Mouse (Mus musculus) right cerebral cortex, postnatal 25 days (tissue): ENCODE results near the gene Polr3h.
"Not testable (repeated sequence)": the region's sequence is repeated elsewhere in the genome, so short reads cannot be mapped to it uniquely, and the experiment has no call there.

ENCODE experiments used
- DNase-seq: peaks from one replicate; pipeline ENCODE4 v3.0.0; 2022

The Polr3h gene

GRCm38 (mm10) chr15:81915663-81916062 is 10.4 kb downstream of the Polr3h start:
- DNase-seq: no peak

- no peak for DNase-seq
Observed at GRCm38 (mm10) chr15:81914668-81915067, 11.4 kb downstream of the Polr3h start.

GRCm38 (mm10) chr15:81912498-81912897 is 13.5 kb downstream of the Polr3h start:
- DNase-seq: no peak

GRCm38 (mm10) chr15:81908767-81909166 is 17.3 kb downstream of the Polr3h start:
- DNase-seq: not testable (repeated sequence)

- no peak for DNase-seq
Observed at GRCm38 (mm10) chr15:81907953-81908352, 18.1 kb downstream of the Polr3h start.

- DNase-seq: peak; percentile 47
Observed at GRCm38 (mm10) chr15:81904939-81905338, 21.1 kb downstream of the Polr3h start.

- DNase-seq: no peak
Observed at GRCm38 (mm10) chr15:81898751-81899150, 27.3 kb downstream of the Polr3h start.

GRCm38 (mm10) chr15:81897607-81898285 is 28.3 kb downstream of the Polr3h start:
- DNase-seq: no peak

- DNase-seq: no peak
Observed at GRCm38 (mm10) chr15:81896407-81896806, 29.6 kb downstream of the Polr3h start.

- DNase-seq: no peak
Observed at GRCm38 (mm10) chr15:81894002-81894401, 32.0 kb downstream of the Polr3h start.

GRCm38 (mm10) chr15:81891822-81892580 is 34.0 kb downstream of the Polr3h start:
- DNase-seq: no peak

- peak; percentile 44 for DNase-seq
Observed at GRCm38 (mm10) chr15:81891140-81891802, 34.8 kb downstream of the Polr3h start.

- DNase-seq: no peak
Observed at GRCm38 (mm10) chr15:81889175-81889574, 36.9 kb downstream of the Polr3h start.

- DNase-seq: no peak
Observed at GRCm38 (mm10) chr15:81886795-81887550, 39.1 kb downstream of the Polr3h start.

GRCm38 (mm10) chr15:81885418-81885934 is 40.6 kb downstream of the Polr3h start:
- DNase-seq: no peak

GRCm38 (mm10) chr15:81882348-81882747 is 43.7 kb downstream of the Polr3h start:
- DNase-seq: no peak

GRCm38 (mm10) chr15:81879531-81880401 is 46.3 kb downstream of the Polr3h start:
- peak; percentile 81 for DNase-seq

GRCm38 (mm10) chr15:81872262-81873136 is 53.5 kb downstream of the Polr3h start, which contains the start of gene Aco2:
Gene Aco2 (plus strand): TSS chr15:81872309.
- peak; percentile 97 for DNase-seq

GRCm38 (mm10) chr15:81871604-81872261 is 54.3 kb downstream of the Polr3h start, which contains the start of gene Phf5a:
Gene Phf5a (minus strand): TSS chr15:81871911.
- peak; percentile 86 for DNase-seq

- no peak for DNase-seq
Observed at GRCm38 (mm10) chr15:81869985-81870384, 56.1 kb downstream of the Polr3h start.
